Mouse (Mus musculus) heart, embryonic 11.5 days (tissue): ENCODE measurements around the gene Psmd14. TPM values are rescaled to one million over a fixed set of nuclear protein-coding genes. Genes with fewer than 3 reads are reported as not detected.

Experiments
- microRNA-seq: library from miRNA; unstranded; fragments of <30 nt; microRNA quantifications from one replicate; pipeline ENCODE4, GENCODE M21; 2016; ENCODE audit warnings: borderline number of aligned reads
- polyA plus RNA-seq: library from polyadenylated mRNA; unstranded; fragments of >200 nt; fragmentation: Nextera tagmentation; extraction: Ambion mirVana; gene quantifications from 2 replicates; pipeline ENCODE4 v1.2.1, GENCODE M21; 2014

Gene Psmd14
- polyA plus RNA-seq, 1 experiment from 2014 or later = 164 TPM

Small RNA genes within 50 kb of the gene (microRNA-seq; reads per million reads assigned to microRNA genes)
- gene Gm22403 = not detected

Other genes starting within 250 kb of the Psmd14 start
- gene Tank, start 133.1 kb upstream of the Psmd14 start, polyA plus RNA-seq = 27.3 TPM in 2 replicates
- gene Tbr1, start 91.2 kb downstream of the Psmd14 start, polyA plus RNA-seq = 0.24 and 0.37 TPM in 2 replicates